Mouse (Mus musculus): ENCODE data around the gene Spry2. TPM values are rescaled to one million over a fixed set of nuclear protein-coding genes. Genes with fewer than 3 reads are reported as not detected.

Gene Spry2
- total RNA-seq (2014; fragmentation: Nextera tagmentation) (7.9 and 9.1 TPM in 2 replicates), total RNA-seq (2017) (6.8 and 9.3 TPM in 2 replicates)

DNA sequence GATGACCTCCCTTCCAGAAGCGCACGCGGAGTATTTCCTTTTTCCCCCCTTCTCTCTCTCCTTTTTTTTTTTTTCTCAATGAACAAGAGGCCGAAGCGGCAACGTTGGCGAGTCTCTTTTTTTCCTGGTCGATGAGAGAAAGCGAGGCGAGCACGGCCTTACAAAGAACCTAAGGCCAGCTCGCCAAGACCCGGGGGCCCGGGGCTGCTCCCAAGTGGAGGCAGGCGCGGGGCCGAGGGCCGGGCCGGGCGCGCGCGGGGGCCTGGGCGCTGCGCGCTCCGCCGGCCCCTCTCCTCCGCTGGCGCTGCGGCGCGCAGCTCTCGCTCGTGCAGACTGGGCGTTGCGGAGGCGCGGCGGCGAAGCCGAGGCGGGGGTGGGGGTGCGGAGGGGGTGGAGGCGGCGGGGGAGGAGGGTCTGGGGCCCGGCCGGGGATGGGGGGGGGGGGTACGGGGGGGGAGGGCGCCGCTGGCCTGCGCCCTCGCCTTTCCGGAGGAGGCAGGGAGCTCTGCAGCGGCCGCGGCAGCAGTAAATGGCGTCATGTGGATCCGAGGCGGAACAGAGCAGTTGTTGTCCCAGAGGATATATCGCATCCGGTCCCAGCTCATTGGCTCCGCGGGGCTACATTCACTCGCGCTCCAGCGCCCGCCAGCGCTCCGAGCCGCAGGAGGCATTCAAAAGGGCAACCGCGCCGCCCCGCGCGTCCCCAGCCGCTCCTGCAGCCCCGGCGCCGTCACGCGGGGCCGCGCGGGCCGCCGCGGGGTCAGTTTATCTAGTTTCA lies at the start of gene Spry2:
TSS of gene Spry2 (minus strand) at position 29 of the 778 bp plus-strand sequence.
- peak; percentile 58 for ATAC-seq (replicated peaks; ENCODE audit: poor library complexity, severe bottlenecking)

DNA sequence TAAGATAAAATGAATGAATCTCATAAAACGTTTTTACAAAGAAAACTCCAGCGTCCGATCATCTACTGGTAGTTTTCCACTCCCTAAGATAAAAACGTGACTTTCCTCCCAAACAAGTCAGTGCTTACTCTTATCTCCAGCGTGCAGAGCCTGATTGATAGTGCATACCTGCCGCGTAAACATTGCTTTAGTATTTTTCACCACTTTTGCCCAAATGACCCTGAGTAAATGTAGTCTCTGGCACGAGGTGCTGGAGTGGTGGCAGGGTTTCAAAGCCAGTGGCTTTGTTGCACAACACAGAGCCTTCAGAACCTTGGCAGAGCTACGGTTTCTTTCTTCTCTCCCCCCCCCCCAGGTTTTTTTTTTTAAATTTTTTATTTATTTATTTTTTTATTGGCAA lies 44.7 kb upstream of the Spry2 start:
- peak; percentile 62 for ATAC-seq (replicated peaks; ENCODE audit: poor library complexity, severe bottlenecking)

DNA sequence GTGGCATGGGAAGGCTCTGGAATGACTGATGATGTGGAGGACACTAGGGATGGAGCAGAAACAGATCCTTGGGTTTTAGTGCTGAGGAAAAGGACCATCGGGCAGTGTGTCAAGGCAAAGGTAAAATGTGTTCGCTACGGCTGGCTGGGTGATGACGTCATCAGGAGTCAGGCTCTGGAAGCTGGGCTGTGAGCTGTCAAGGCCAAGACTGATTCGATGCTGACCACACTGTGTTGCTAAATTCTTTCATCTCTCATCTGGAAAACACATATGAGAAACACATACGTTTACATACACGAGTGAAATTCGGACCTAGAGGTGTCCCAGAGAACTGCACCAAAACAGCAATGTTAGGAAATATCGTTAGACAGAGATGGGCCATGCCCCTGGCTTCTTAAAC lies 30.1 kb upstream of the Spry2 start:
- 0 out of 2 replicates have a peak, but pooled peaks have one; percentile 3 for ATAC-seq (replicated peaks; ENCODE audit: poor library complexity, severe bottlenecking)

DNA sequence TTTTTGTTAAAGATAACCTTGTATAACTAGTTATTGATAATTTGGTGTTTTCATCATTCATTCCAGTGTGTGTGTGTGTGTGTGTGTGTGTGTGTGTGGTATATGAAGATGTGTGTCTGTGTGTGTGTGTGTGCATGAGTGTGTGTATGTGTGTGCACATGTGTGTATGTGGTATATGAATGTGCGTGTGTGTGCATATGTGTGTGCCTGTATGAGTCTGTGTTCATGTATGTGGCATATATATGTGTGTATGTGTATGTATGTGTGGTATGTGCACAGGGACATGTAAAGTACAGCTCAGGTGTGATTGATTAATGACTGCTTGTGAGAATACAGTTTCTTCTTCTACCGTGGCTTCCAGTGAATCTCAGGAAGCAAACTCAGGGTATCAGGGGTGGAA lies 28.7 kb upstream of the Spry2 start:
- no peak for ATAC-seq (replicated peaks; ENCODE audit: poor library complexity, severe bottlenecking)

DNA sequence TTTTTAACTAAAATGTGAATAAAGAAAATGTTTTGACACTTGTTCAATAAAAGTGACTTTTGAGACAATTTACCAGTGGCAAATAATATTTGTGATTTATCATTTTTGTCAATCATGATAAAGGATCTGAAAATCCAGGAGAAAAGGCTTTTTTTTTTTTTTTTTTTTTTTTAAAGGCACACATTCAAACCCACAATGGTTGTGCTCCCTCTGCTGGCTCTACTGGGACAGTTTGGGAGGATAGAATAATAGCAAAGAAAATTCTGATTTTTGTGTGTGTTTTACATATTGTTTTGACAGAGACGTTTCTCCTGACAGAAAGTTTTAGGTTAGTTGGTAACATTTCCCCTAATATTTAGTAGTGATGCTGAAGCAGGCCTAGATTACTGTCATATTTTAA lies 28.1 kb upstream of the Spry2 start:
- ATAC-seq (replicated peaks; ENCODE audit: poor library complexity, severe bottlenecking), result no peak

DNA sequence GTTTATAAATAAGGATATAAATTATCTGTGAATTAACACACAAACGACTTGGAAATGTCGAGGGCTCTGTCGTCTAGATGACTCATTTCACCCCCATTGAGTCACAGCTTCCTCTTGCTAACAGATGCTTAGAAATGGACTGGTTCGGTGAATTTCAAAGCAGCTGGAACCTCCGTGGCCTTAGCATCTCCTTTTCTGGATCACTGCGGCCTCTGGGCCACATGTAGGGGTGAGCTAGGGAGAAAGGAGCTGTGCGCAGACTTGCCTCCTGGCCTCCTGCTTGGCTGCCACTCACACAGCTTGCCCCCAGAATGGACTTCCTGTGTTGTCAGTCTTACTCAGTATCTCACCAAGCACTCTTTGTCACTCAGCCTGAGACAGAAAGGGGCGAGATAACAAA lies 26.3 kb upstream of the Spry2 start:
- ATAC-seq (replicated peaks; ENCODE audit: poor library complexity, severe bottlenecking), result peak; percentile 84

DNA sequence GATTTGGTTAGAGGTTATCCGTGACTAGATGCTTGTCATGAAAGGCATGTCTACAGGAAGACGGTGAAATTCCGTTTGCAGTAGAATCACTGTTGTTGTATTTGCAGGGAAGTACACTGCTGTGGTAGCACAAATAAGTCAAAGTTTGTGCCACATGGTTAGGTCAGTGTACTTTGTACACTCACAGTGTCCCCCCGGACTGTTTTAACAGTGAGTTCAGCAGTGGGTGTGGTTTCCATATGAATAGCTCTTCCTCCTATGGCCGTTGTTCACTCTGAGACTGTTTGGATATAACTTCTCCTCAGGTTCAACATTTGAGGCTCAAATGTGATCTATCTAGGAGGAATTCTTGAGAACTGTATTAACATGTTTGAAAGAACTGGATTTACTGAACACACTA lies 25.8 kb upstream of the Spry2 start:
- peak; percentile 62 for ATAC-seq (replicated peaks; ENCODE audit: poor library complexity, severe bottlenecking)

DNA sequence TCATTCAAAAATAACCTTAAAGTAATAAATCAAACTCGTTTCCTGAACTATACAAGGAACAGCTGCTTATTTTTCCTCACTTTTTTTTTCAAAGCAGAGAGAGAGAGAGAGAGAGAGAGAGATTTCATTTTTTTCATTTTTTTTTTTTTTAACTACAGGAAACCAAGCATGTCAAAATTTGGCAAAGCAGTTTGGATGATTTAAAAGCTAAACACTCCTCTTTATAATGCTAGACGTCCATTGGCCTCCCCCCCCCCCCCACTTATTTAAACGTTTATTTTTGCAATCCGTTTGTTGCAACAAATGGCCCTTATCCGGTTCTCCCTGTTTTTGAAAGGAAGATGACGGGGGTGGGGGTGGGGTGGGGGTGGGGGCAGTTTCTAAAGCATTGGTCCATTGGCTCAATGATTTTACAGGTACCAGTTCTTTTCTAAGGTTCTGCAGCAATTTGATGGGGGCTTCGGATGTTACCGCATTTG lies 24.6 kb upstream of the Spry2 start:
- peak; percentile 33 for ATAC-seq (replicated peaks; ENCODE audit: poor library complexity, severe bottlenecking)

DNA sequence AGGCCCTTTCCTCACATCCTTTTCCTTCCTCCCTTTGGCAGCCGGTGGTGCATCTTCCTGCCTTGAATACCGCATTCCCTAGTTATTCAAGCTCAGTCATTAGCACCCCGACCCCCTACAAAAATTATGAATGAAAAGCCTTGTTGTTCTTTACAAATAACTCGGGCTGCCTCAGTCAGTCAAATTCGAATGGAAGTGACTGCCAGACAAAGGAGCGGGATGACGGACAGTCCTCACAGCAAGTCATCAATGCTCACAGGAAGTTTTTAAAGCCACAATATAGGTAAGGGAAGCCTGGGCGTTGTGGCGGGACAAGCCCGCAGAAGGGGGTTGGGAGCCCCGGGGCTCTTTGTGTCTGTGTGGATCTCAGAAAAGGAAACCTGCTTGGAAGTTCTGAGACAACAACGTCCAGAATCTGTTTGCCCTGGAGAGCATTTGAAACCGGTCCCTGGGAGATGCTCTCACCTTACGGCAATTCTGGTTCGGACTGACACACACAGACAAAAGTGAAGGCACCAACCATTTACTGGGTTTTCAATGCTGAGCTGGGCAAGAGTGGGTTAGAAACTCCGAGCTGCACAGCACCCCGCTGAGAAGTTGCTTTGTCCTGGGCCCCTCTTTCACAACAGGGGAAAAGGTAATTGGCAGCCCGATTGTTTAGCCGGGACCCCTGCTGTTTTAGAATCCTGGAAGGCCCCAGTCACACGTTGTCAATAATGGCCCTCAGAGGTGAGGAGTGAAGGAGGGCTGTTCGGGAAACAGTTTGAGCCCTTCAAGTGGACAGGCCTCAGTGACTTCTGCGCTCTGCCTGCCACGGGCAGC lies 24.0 kb upstream of the Spry2 start:
- ATAC-seq (replicated peaks; ENCODE audit: poor library complexity, severe bottlenecking), result peak; percentile 18; the same call in 1 of the 2 replicates

DNA sequence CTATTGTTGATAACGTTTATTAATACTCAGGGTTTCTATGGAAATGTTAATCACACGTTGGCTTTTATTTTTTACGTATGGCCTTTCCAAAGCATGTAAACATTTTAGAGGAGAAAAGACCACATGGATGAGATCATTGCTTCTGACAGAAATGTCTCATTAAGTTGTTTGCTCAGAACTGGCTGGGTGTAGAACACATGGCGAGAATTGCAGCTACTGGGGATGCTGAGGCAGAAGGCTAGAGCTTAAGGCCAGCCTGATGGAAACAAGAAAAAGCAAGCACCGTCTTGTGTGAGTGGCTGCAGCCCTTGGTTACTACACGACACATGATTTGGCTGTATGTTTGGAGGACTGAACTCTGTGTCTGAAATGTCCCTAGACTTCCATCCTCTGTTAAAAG lies 10.6 kb upstream of the Spry2 start:
- ATAC-seq (replicated peaks; ENCODE audit: poor library complexity, severe bottlenecking), result no peak

DNA sequence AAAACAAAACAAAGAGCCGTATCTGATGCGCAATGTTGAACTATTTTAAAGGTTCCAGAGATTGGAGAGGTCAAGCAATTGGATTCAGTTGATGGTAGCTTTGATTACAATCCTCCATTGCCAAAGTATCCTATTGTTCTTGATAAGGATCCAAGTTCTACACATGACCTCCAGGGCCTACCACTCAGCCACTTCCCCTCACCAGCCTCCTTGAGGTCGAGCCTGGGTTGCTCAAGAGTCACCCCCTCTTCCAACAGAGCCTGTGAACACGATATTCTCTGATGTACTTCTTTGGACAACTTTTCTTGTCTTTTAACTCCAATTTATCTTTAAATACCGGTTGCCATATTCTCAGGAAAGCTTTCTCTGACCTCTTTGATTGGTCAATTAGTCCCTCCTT lies 9.3 kb upstream of the Spry2 start:
- ATAC-seq (replicated peaks; ENCODE audit: poor library complexity, severe bottlenecking), result peak; percentile 97

DNA sequence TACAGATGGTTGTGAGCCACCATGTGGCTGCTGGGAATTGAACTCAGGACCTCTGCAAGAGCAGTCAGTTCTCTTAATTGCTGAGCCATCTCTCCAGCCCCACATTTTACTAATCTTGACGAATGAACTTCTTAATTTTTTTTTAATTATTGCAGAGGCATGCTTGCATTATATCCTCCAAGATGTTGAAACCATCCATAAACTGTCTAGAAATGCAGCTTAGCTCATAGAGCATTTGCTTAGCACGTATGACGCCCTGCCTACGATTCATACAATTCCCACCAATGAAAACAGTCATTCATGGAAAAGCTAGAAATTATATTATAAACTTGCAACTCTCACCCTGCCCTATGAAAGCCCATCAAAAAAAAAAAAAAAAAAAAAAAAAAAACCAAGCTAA lies 8.9 kb upstream of the Spry2 start:
- ATAC-seq (replicated peaks; ENCODE audit: poor library complexity, severe bottlenecking), result peak; percentile 76

DNA sequence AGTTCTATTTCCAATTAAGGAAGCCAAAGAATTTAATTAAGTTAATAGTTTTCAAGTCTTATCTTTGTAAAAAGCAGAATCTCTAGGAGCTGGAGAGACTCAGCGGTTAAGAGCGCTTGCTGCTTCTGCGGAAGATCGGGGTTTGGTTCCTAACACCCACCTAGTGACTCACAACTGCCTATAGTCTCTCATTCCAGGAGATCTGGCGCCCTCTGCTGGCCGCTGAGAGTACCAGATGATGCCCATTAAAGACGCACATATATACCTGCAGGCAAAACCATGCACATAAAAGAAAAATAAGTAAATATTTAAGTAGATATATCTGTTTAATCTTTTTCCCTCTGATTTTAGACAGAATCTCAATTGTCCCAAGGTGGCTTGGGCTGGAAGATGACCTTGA lies 6.2 kb upstream of the Spry2 start:
- ATAC-seq (replicated peaks; ENCODE audit: poor library complexity, severe bottlenecking), result peak; percentile 33; the same call in 1 of the 2 replicates

DNA sequence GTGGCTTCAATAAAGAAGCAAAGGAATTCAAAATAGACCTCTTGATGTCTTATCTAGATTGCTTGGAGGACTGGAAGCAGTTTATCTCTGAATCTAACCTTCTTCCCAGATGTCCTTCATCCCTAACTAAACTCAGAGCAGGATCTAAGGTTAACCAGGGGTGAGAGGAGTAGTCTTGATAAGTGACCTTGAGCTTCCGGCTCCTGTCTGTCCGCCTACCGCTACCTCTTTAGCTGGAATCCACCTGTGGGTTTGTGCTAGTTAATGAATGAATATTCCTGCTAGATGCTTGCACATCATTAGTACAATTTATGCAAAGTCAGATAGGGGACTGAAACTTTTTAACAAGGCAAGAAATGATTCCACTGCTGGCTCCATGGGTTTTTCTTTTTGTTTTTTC lies 4.2 kb upstream of the Spry2 start:
- no peak for ATAC-seq (replicated peaks; ENCODE audit: poor library complexity, severe bottlenecking)

DNA sequence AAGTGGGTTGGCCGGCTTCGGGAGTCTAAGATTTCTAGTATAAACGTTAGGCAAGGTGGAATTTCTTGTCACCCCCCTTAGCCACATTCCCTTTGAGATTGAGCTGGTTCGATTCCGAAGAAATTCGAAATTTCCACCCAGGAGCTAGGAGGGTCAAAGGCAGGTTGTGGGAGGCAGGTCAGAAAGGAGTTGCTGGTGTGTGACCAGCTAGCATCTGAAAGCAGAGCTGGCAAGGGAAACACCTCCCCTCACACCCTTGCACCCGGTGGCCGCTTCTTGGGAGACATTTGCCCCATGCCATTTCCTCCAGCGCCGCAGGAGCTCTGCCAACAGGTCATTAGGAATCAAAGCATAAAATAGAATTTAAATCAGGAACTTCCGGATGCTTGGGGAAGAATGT lies 2.5 kb upstream of the Spry2 start:
- ATAC-seq (replicated peaks; ENCODE audit: poor library complexity, severe bottlenecking), result no peak

DNA sequence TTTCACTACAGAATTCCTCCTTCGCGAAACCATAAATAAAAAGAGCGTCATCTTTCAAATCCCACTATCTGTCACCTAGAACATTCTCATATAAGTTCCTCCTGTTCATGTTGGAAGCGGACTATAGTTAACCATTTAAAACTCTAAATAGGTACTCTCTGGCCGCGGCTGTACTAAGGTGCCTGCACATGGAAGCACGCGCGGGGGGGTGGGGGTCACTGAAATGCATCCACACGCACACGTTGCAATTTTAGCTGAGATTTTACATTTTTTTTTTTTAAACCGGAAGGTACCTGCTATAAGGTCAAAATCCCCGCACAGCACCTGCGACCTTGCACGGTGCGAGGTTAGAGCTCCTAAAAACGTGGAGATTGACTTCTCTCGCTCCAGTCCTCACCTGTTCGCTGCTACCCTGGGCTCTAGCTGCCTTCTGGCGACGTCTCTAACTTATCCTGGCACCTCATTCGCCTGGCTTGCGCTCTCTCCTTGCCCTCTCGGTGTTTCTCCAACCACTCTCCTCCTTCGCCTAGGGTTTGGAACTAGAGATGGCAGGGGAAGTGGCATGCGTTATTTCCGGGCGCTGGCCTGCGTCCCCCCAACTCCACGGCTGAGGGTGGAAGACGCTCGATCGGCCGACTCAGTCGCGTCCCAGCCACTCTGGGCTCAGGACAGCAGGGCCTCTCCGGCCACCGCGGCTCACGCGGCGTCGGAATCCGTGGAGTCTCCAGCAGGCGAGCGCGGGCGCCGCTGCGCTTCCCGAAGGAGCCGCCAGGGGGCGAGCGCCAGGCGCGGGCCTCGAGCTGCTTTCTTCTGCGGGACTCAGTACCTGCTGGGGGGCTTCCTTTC lies 1.9 kb upstream of the Spry2 start:
- ATAC-seq (replicated peaks; ENCODE audit: poor library complexity, severe bottlenecking), result peak; percentile 31

DNA sequence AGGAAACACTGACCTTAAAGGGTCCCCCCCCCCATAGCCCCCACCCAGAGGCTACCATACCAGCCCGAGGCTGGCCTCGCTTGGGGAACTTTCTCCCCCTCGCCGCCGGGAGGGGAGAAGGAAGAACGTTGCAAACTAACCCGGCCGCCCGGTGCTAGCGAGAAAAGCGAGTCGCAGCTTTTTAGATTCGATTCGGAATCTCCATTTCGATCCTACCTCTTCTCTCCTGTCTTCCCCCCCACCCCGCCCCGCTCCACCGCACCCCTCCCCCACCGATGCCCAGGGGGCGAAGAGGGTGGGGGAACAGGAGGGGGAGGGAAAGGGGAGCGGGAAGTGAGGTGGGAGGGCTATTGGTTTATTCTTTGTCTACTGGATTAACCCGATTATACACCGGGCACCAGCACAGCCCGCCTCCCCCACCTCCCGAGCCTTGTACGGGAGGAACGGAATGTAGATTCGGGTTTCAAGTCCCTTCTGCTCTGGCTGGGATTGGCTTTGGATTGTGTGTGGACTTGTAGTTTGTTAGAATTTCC lies 1.0 kb upstream of the Spry2 start:
- ATAC-seq (replicated peaks; ENCODE audit: poor library complexity, severe bottlenecking), result no peak

DNA sequence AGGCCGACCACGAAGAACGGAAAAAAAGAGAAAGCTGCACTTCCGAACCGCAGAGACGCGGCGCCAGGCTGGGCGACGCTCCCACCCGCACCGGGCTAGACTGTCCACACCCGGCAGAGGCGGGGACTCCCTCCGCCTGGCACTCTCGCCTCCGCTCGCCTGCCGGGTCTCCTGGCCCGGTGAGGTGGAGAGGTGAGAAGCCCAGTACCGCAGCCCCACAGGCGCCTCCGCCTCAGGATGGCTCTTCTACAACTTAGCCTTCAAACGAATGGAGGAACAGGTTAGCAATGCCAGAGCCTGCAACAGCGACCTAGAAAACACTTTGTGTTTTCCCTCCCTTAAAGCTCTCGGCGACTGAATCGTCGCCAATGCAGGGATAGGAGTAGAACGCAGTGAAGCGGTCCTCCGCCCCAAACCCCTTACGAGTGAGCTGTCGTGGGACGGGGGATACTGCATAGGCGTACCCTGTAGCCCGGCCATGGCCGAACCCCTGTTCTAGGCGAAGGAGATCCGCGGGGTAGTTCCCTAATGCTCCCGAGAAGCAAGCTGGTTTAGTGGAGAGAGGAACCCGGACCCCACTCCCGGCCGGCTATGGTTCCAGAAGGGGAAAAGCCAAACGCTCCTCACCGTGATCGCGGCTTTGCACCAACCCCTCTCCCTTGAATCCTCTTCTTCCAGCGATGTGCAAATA lies 513 bp downstream of the Spry2 start:
- peak; percentile 25 for ATAC-seq (replicated peaks; ENCODE audit: poor library complexity, severe bottlenecking)
